Mouse (Mus musculus) neural tube, embryonic 11.5 days (tissue): ENCODE data around the gene Hist1h1d. TPM values are rescaled to one million over a fixed set of nuclear protein-coding genes. Genes with fewer than 3 reads are reported as not detected.

Source experiments
- ATAC-seq: fragments of 200-750 bp; cut with Nextera tagmentation; 2 replicates; pipeline ENCODE4 v1.8.0; 2017; ENCODE audit warnings: moderate number of reproducible peaks, mild to moderate bottlenecking, moderate TSS enrichment, moderate library complexity; ENCODE audit not compliant: insufficient read depth, low FRiP score, low TSS enrichment
- DNase-seq: peaks from one replicate; pipeline ENCODE4 v3.0.0-alpha.2; 2015; ENCODE audit warnings: low spot score
- H3K27ac ChIP-seq: fragments of 300-500 bp; sonication (generic); 2 replicates; pipeline ENCODE4 v1.5.1; 2014; ENCODE audit warnings: low read depth, mild to moderate bottlenecking, low read length
- H3K27me3 ChIP-seq: fragments of 300-500 bp; sonication (generic); 2 replicates; pipeline ENCODE4 v1.6.1; 2014; ENCODE audit warnings: mild to moderate bottlenecking, low read length, mixed read lengths; ENCODE audit not compliant: control insufficient read depth, insufficient read depth
- H3K36me3 ChIP-seq: fragments of 300-500 bp; sonication (generic); 2 replicates; pipeline ENCODE4 v1.6.1; 2014; ENCODE audit warnings: mild to moderate bottlenecking, low read length, moderate library complexity, mixed read lengths; ENCODE audit not compliant: control insufficient read depth, insufficient read depth
- H3K4me1 ChIP-seq: fragments of 300-500 bp; sonication (generic); 2 replicates; pipeline ENCODE4 v1.6.1; 2014; ENCODE audit warnings: low read length, mixed read lengths; ENCODE audit not compliant: control insufficient read depth, insufficient read depth
- H3K4me2 ChIP-seq: fragments of 300-500 bp; sonication (generic); 2 replicates; pipeline ENCODE4 v1.6.1; 2014; ENCODE audit warnings: low read depth, mild to moderate bottlenecking, moderate library complexity
- H3K4me3 ChIP-seq: fragments of 300-500 bp; sonication (generic); 2 replicates; pipeline ENCODE4 v1.5.1; 2014; ENCODE audit warnings: low read depth, low read length
- H3K9ac ChIP-seq: fragments of 300-500 bp; sonication (generic); 2 replicates; pipeline ENCODE4 v1.6.1; 2014; ENCODE audit warnings: mild to moderate bottlenecking, low read length
- H3K9me3 ChIP-seq: fragments of 300-500 bp; sonication (generic); 2 replicates; pipeline ENCODE4 v1.6.1; 2016; ENCODE audit warnings: low read length; ENCODE audit not compliant: control insufficient read depth
- WGBS: fragments of 180-500 bp; shearing (Covaris S2); extraction: QIAGEN DNeasy Blood & Tissue Kit; methylation state at CpG from one replicate; pipeline ENCODE4 v1.1.7; 2014; 5-methylcytosine and 5-hydroxymethylcytosine counted together
- microRNA-seq: library from miRNA; unstranded; fragments of <30 nt; microRNA quantifications from one replicate; pipeline ENCODE4, GENCODE M21; 2016
- polyA plus RNA-seq: library from polyadenylated mRNA; unstranded; fragments of >200 nt; fragmentation: Nextera tagmentation; extraction: Ambion mirVana; gene quantifications from 2 replicates; pipeline ENCODE4 v1.2.1, GENCODE M21; 2014

Gene Hist1h1d
- polyA plus RNA-seq, 1 experiment from 2014 or later, result 0.58 TPM

DNA sequence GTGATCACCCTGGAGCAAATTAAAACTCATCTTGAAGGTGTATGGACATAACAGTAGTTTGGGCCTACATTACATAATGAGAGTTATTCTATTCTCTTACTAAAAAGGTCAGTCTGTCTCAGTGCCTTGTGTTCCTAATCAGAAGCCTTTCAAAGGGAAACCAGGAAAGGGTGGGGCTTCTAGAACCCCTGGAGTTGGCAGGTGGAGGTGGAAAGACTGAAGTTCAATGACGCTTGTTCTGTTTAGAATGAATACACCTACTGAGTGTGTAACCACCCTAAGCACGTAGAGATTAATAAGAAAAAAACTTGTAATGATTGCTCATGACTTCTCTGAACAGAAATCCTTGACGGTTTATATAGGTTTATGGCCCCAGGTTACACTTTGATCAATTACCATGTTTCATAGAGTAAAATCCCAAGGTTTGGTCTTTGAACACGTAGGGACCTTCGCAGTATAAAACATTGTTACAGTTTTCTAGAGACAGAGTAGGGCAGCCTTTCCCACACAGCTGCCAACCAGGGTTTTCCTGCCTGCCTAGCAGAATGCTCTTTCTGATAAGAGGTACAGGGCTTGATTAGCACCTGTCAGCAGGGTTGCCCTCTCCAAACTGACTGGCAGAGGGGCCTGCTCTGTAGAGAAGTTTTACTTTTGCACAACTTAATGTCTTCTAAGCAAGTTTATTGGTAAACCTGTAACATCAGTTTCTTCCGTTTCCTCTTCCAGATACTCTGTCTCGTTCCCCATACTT, 42.7 kb downstream of the Hist1h1d start:
- H3K27ac ChIP-seq, result no peak overlapping the region
- H3K27me3 ChIP-seq, result no peaks in the 10 kb centered on the region
- no peak overlapping the region for H3K4me3 ChIP-seq
- no peaks in the 10 kb centered on the region for H3K36me3 ChIP-seq
- no peaks in the 10 kb centered on the region for H3K9me3 ChIP-seq
- no peaks in the 10 kb centered on the region for H3K4me1 ChIP-seq
- no peak for DNase-seq
- no peak overlapping the region for H3K4me2 ChIP-seq
- H3K9ac ChIP-seq, result no peak overlapping the region
- 87% methylated on average over 7 of the region's 7 CpGs for WGBS
- ATAC-seq, result no peak

DNA sequence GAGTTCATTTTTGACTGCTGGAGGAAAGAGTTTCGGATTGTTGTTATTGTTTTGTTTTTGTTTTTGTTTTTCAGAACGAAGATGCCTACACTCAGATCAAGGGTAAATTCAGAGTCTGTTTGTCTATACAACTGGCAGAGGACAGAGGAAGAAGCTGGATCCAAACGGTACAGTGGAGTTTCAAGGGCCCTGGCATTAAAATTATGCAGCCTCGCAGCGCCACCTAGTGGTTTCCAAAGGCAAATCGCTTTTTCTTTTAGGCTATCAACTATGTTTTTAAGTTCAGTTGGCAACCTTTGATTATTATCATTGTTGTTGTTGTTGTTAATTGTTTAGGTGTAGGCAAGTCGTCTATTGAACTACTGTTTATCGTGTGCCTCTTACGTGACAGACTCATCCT, 44.9 kb downstream of the Hist1h1d start:
- Histone ChIP-seq H3K4me2 (no peak overlapping the region), H3K27ac (no peak overlapping the region), H3K9me3 (no peaks in the 10 kb centered on the region), H3K4me3 (no peak overlapping the region), H3K36me3 (no peaks in the 10 kb centered on the region), H3K9ac (no peak overlapping the region), H3K4me1 (no peaks in the 10 kb centered on the region), H3K27me3 (no peaks in the 10 kb centered on the region)
- ATAC-seq (no peak), DNase-seq (peak; percentile 74)
- WGBS, result 8% methylated on average over 9 of the region's 9 CpGs

- no peak for ATAC-seq
- Histone ChIP-seq H3K9ac (no peak overlapping the region), H3K4me3 (no peak overlapping the region), H3K4me2 (no peak overlapping the region), H3K4me1 (no peaks in the 10 kb centered on the region), H3K27ac (no peak overlapping the region), H3K9me3 (no peaks in the 10 kb centered on the region), H3K27me3 (no peaks in the 10 kb centered on the region), H3K36me3 (no peaks in the 10 kb centered on the region)
- no peak for DNase-seq
- WGBS, result 80% methylated on average over 7 of the region's 7 CpGs
These were observed 50.2 kb downstream of the Hist1h1d start for GRCm38 (mm10) chr13:23603182-23603699.

DNA sequence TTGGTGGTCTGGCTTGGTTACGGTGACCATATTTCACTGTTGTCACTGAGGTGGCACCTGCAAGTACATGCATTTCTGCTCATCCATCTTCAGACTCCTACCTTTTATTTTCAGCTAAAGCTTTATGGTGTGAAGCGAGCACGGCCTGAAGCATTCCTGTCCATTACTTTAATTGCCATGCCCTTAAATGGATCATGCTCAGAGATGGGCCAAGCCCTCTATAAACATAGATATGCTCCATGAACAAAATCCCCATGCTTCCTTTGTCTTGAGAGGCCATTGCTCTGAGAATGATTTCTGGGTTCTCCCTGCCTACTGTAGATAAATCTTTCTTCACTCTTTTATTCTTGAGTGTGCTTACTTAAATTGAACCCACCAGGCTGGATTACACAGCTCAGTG, 51.4 kb downstream of the Hist1h1d start:
- ATAC-seq (no peak), DNase-seq (no peak)
- Histone ChIP-seq H3K4me3 (no peak overlapping the region), H3K4me2 (no peak overlapping the region), H3K27me3 (no peaks in the 10 kb centered on the region), H3K9me3 (no peaks in the 10 kb centered on the region), H3K36me3 (no peaks in the 10 kb centered on the region), H3K4me1 (no peaks in the 10 kb centered on the region), H3K9ac (no peak overlapping the region), H3K27ac (no peak overlapping the region)
- 79% methylated on average over 3 of the region's 3 CpGs for WGBS

DNA sequence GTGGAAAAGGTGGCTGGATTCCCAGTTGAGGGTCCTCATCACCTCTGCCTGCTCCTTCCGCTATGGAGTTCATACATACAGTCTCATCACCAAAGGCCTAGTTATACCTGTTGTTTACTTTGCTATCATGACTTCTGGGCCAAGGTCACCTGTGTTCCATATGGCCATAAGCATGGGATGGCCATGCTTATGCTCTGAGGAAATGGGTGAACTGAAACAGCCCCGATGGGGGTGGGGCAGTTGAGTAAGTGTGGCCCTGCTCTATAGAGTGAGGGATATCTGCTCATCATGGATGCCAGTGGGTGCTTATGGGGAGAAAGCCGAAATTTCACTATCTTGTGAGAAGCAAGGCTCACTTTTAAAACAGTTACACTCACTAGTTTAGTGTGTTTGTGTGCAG, 52.0 kb downstream of the Hist1h1d start:
- Histone ChIP-seq H3K4me3 (no peak overlapping the region), H3K27me3 (no peaks in the 10 kb centered on the region), H3K9ac (no peak overlapping the region), H3K36me3 (no peaks in the 10 kb centered on the region), H3K4me2 (no peak overlapping the region), H3K27ac (no peak overlapping the region), H3K4me1 (no peaks in the 10 kb centered on the region), H3K9me3 (no peaks in the 10 kb centered on the region)
- 93% methylated on average over 3 of the region's 3 CpGs for WGBS
- no peak for ATAC-seq
- no peak for DNase-seq

- Histone ChIP-seq H3K27ac (no peak overlapping the region), H3K9me3 (no peaks in the 10 kb centered on the region), H3K4me1 (no peaks in the 10 kb centered on the region), H3K36me3 (no peaks in the 10 kb centered on the region), H3K9ac (no peak overlapping the region), H3K4me3 (no peak overlapping the region), H3K4me2 (no peak overlapping the region), H3K27me3 (no peaks in the 10 kb centered on the region)
- 90% methylated on average over 4 of the region's 4 CpGs for WGBS
- no peak for DNase-seq
- ATAC-seq, result no peak
These were observed 56.1 kb downstream of the Hist1h1d start for GRCm38 (mm10) chr13:23609209-23609608.

- Histone ChIP-seq H3K4me1 (no peaks in the 10 kb centered on the region), H3K27me3 (no peaks in the 10 kb centered on the region), H3K4me2 (no peak overlapping the region), H3K9me3 (no peaks in the 10 kb centered on the region), H3K9ac (no peak overlapping the region), H3K4me3 (no peak overlapping the region), H3K27ac (no peak overlapping the region), H3K36me3 (no peaks in the 10 kb centered on the region)
- ATAC-seq (no peak), DNase-seq (no peak)
These were observed 56.8 kb downstream of the Hist1h1d start for GRCm38 (mm10) chr13:23609844-23610243.

Small RNAs within 50 kb of the gene (microRNA-seq; reads per million reads assigned to microRNA genes)
- not detected for gene Gm44297
- not detected for gene Gm44359
- not detected for gene Gm44394
- gene n-TStga1, result not detected

Other genes with a start within 250 kb of the Hist1h1d start
- gene Zfp322a, start 184.1 kb upstream of the Hist1h1d start, polyA plus RNA-seq, result 62.0 and 62.7 TPM in 2 replicates
- 13.3 and 13.7 TPM in 2 replicates for gene Abt1, start 129.4 kb upstream of the Hist1h1d start, polyA plus RNA-seq
- gene Btn1a1, start 87.4 kb upstream of the Hist1h1d start, polyA plus RNA-seq, result 0.16 TPM in 1 of 2 replicates, not detected in the other
- gene Btn2a2, start 64.4 kb upstream of the Hist1h1d start, polyA plus RNA-seq, result 0.65 and 0.81 TPM in 2 replicates
- 3.4 and 6.8 TPM in 2 replicates for gene Hist1h4h, start 22.2 kb upstream of the Hist1h1d start, polyA plus RNA-seq
- 1.6 and 2.1 TPM in 2 replicates for gene Hist1h2af, start 19.4 kb upstream of the Hist1h1d start, polyA plus RNA-seq
- 3.3 and 4.3 TPM in 2 replicates for gene Hist1h3g, start 17.8 kb upstream of the Hist1h1d start, polyA plus RNA-seq
- gene Hist1h2bh, start 9.9 kb upstream of the Hist1h1d start, polyA plus RNA-seq, result 0.82 and 1.3 TPM in 2 replicates
- gene Hist1h3f, start 9.2 kb upstream of the Hist1h1d start, polyA plus RNA-seq, result 0.51 and 1.4 TPM in 2 replicates
- gene Hist1h4f, start 1.6 kb upstream of the Hist1h1d start, polyA plus RNA-seq, result 0.94 and 1.5 TPM in 2 replicates
- gene Hist1h3e, start 9.1 kb downstream of the Hist1h1d start, polyA plus RNA-seq, result 6.4 and 6.9 TPM in 2 replicates
- 61.5 and 64.3 TPM in 2 replicates for gene Hist1h2ae, start 18.0 kb downstream of the Hist1h1d start, polyA plus RNA-seq
- 6.9 and 10.2 TPM in 2 replicates for gene Hist1h2bg, start 18.1 kb downstream of the Hist1h1d start, polyA plus RNA-seq
- gene Hist1h2bf, start 20.9 kb downstream of the Hist1h1d start, polyA plus RNA-seq, result 3.4 and 4.1 TPM in 2 replicates
- gene Hist1h2ad, start 21.1 kb downstream of the Hist1h1d start, polyA plus RNA-seq, result 0.90 and 4.0 TPM in 2 replicates
- gene Hist1h3d, start 22.5 kb downstream of the Hist1h1d start, polyA plus RNA-seq, result 8.1 and 10.4 TPM in 2 replicates
- gene Hist1h4d, start 28.3 kb downstream of the Hist1h1d start, polyA plus RNA-seq, result 89.4 and 91.9 TPM in 2 replicates
- 1.7 and 1.8 TPM in 2 replicates for gene Hist1h2be, start 67.9 kb downstream of the Hist1h1d start, polyA plus RNA-seq
- 16.3 and 18.2 TPM in 2 replicates for gene Hist1h1e, start 69.3 kb downstream of the Hist1h1d start, polyA plus RNA-seq
- 0.92 and 0.97 TPM in 2 replicates for gene Hist1h2ac, start 130.7 kb downstream of the Hist1h1d start, polyA plus RNA-seq
- 21.3 and 22.2 TPM in 2 replicates for gene Hist1h2bc, start 130.9 kb downstream of the Hist1h1d start, polyA plus RNA-seq
- gene Hist1h1t, start 142.6 kb downstream of the Hist1h1d start, polyA plus RNA-seq, result not detected in 2 replicates
- 4.1 and 5.2 TPM in 2 replicates for gene Hist1h4c, start 145.2 kb downstream of the Hist1h1d start, polyA plus RNA-seq
- gene Hfe, start 157.6 kb downstream of the Hist1h1d start, polyA plus RNA-seq, result 3.2 and 3.3 TPM in 2 replicates
- gene Hist1h1c, start 185.5 kb downstream of the Hist1h1d start, polyA plus RNA-seq, result 12.2 and 15.3 TPM in 2 replicates
- 8.3 and 10.6 TPM in 2 replicates for gene Hist1h3c, start 192.3 kb downstream of the Hist1h1d start, polyA plus RNA-seq
- gene Hist1h2bb, start 193.5 kb downstream of the Hist1h1d start, polyA plus RNA-seq, result 2.4 and 2.9 TPM in 2 replicates
- gene Hist1h2ab, start 197.9 kb downstream of the Hist1h1d start, polyA plus RNA-seq, result 33.1 and 47.3 TPM in 2 replicates
- gene Hist1h3b, start 199.0 kb downstream of the Hist1h1d start, polyA plus RNA-seq, result 6.2 and 8.4 TPM in 2 replicates
- gene Hist1h4b, start 203.8 kb downstream of the Hist1h1d start, polyA plus RNA-seq, result 4.3 and 9.0 TPM in 2 replicates
- not detected in 2 replicates for gene Hist1h4a, start 208.0 kb downstream of the Hist1h1d start, polyA plus RNA-seq
- gene Hist1h3a, start 209.1 kb downstream of the Hist1h1d start, polyA plus RNA-seq, result 2.3 and 4.3 TPM in 2 replicates
- gene Hist1h1a, start 210.4 kb downstream of the Hist1h1d start, polyA plus RNA-seq, result 1.1 and 3.6 TPM in 2 replicates
- not detected in 2 replicates for gene Trim38, start 216.7 kb downstream of the Hist1h1d start, polyA plus RNA-seq